Mouse (Mus musculus) E14TG2a.4 (cell line): ENCODE data around the gene Aar2.

Experiments
- CTCF ChIP-seq: conservative IDR thresholded peaks from 2 replicates; pipeline ENCODE4 v1.5.1; 2014; ENCODE audit warnings: low read length
- NANOG ChIP-seq: IDR thresholded peaks from 2 replicates; pipeline ENCODE4 v1.6.1; 2014; ENCODE audit warnings: borderline replicate concordance, low read length, mixed read lengths

GRCm38 (mm10) chr2:156519584-156519983 lies 27.8 kb upstream of the Aar2 start:
- TF ChIP-seq CTCF: no peak
- TF ChIP-seq NANOG: no peak
